Mouse (Mus musculus): Measurements from ENCODE around the gene Eef2k. TPM values are rescaled to one million over a fixed set of nuclear protein-coding genes. Genes with fewer than 3 reads are reported as not detected.
A peak's percentile ranks its signal among the peaks of the same experiment; 100 is the strongest.

Eef2k gene
- polyA plus RNA-seq, 1 experiment from 2014 or later: 34.3 TPM

DNA sequence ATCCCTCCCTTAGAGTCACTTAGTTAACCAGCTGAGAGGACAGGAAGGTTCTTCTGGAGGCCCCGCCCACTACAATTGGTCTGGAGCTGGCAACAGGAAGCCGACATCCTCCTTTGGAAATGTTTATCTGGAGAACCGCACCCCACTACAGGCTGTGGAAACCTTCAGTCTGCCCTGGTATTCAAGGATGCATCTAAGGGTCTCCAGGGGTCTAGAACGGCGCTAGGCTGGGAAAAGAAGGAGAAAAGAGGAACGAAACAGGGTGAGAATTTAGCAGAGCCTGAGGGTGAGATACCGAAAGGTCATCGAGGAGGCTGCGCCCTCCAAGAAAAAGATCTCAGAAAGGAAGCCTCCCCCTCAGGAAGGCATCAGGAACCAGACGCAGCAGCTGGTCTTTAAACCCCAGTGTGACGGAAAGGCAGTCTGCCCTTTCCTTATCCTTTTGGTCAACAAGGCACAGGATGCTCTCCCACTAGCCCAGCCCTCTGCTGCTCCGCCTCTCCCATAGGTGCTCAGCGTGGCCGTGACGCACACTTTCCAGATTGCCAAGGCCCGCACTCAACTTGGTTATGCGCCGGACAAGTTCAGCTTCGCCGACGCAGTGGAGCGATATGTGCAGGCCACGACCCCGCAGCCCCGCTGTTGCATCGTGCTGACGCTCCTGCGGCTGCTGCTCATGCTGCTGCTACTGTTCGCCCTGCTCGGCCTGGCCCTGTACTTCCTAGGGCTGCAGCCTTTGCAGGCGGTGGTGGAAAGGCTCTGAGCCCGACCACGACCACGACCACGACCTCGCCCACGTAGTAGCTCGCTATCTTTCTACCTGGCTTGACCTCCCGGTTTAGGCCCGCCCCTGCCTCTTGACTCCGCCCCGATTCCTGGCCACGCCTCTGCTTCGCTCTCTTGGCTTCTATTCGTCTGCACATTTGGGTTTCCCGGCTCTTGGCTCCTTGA, 11.9 kb upstream of the Eef2k start:
- H3K27me3 ChIP-seq: peaks cover 9% of the 10 kb centered on the region
- no peaks in the 10 kb centered on the region for H3K9me3 ChIP-seq
- peak; percentile 31 for ATAC-seq (ENCODE audit: low FRiP score, low read depth)
- H3K36me3 ChIP-seq: no peaks in the 10 kb centered on the region
- peak overlapping the region; percentile 58 for H3K4me3 ChIP-seq
- H3K4me1 ChIP-seq (replicated peaks): peaks cover 15% of the 10 kb centered on the region; the same call in 1 of the 2 replicates
- H3K27ac ChIP-seq (replicated peaks): peak overlapping the region; percentile 78
- H3K4me2 ChIP-seq: peak overlapping the region; percentile 91
- H3K9ac ChIP-seq: peak overlapping the region; percentile 50
- WGBS: 1% methylated on average over 46 of the region's 46 CpGs

DNA sequence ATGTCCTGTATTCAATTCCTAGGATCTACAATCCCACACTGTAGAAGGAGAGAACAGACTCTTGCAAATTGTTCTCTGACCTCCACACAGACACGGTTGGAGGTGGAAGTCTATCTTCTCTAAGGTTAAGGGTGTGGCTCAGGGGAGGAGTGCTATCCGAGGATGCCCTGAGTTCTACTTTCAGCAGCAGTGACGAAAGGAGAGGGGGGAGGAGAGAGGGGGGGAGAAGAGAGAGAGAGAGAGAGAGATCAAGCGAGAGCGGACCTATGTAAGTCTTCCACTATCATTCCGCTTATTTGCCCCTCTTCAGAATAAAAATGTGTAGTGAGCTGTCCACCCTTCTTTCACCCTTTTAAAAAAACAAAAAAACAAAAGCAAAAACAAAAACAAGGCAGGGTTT, 8.2 kb upstream of the Eef2k start:
- peaks cover 25% of the 10 kb centered on the region for H3K4me1 ChIP-seq (replicated peaks)
- H3K27me3 ChIP-seq: peaks cover 6% of the 10 kb centered on the region; the same call in 1 of the 2 replicates
- peak overlapping the region; percentile 52 for H3K4me3 ChIP-seq
- H3K9me3 ChIP-seq: no peaks in the 10 kb centered on the region
- no peak for ATAC-seq (ENCODE audit: low FRiP score, low read depth)
- 50% methylated on average over 6 of the region's 6 CpGs for WGBS
- no peaks in the 10 kb centered on the region for H3K36me3 ChIP-seq
- peak overlapping the region; percentile 66 for H3K4me2 ChIP-seq
- peak overlapping the region; percentile 42 for H3K9ac ChIP-seq
- H3K27ac ChIP-seq (replicated peaks): peak overlapping the region; percentile 79

DNA sequence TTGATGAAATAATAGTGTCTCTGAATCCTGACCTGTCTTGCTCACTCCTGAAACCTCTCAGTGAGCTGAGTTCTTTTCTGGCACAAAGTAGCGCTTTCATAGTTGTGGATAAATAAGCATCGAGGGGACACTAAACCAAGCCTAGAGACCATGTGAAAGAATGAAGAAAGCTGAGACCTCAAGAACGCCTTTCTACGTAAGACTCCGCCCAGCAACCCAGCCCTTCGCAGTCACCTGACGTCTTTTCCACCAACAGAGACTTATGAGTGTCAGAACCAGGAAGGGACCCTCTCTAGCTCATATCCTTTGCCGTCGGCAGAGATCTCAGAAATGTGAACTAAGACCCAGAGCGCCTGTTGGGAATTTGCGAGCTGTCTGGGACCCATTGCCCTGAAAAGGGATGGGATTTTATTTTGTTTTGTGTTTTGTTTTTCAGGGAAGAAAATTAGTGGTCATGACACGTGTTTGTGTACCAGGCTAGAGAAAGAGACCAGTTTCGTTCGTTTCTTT, 7.7 kb upstream of the Eef2k start:
- Histone ChIP-seq H3K36me3 (no peaks in the 10 kb centered on the region), H3K4me1 (replicated peaks) (peaks cover 24% of the 10 kb centered on the region), H3K27ac (replicated peaks) (peak overlapping the region; percentile 79), H3K4me2 (peak overlapping the region; percentile 66), H3K27me3 (peaks cover under 1% of the 10 kb centered on the region; the same call in 1 of the 2 replicates), H3K9ac (peak overlapping the region; percentile 42), H3K9me3 (no peaks in the 10 kb centered on the region), H3K4me3 (peak overlapping the region; percentile 52)
- ATAC-seq (ENCODE audit: low FRiP score, low read depth): peak; percentile 80
- WGBS: 14% methylated on average over 14 of the region's 14 CpGs

DNA sequence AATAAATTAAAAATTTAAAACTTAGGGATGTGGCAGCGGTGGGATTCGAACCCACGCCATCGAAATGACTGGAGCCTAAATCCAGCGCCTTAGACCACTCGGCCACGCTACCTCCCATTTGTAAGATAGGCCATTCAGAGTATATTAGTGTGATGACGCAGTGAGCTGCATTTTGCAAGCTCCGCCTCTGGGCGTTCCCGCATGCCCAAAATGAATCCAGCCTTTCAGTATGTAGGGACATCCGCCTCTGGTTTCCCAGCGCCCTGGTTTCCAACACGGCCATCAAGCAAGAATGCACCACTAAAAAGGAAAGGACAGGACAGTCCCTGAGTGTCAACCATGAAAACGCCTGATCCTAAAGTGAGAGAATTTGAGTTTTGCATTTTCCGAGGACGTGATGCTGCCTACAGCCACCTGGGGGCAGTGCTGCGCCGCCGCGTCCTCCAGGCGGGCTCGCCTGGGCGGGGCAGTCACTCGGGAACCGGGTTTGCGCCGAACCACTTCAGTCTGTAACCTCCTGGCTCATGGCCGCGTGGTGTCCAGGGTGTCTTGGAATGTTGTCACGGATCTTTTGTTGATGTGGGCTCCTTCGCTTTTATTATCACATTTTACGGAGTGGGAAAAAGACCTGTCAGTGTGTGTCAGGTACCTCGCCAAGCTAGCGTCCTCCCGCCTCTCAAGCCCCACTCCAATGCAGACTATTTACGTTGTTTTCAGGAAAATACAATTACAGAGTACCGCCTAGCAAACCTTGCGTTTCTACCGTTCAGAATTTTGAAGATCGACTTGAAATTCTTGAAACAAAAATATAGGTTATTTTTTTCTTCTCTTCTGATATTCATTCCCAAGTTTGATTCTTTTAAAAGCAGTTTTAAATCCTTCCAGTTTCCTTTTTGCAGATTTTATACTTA, 6.9 kb upstream of the Eef2k start:
- Histone ChIP-seq H3K9me3 (no peaks in the 10 kb centered on the region), H3K27ac (replicated peaks) (peak overlapping the region; percentile 85), H3K4me2 (peak overlapping the region; percentile 66), H3K4me3 (peak overlapping the region; percentile 52), H3K4me1 (replicated peaks) (peaks cover 20% of the 10 kb centered on the region), H3K9ac (peak overlapping the region; percentile 47), H3K27me3 (no peaks in the 10 kb centered on the region), H3K36me3 (no peaks in the 10 kb centered on the region)
- under 1% methylated on average over 41 of the region's 41 CpGs for WGBS
- ATAC-seq (ENCODE audit: low FRiP score, low read depth): peak; percentile 88

DNA sequence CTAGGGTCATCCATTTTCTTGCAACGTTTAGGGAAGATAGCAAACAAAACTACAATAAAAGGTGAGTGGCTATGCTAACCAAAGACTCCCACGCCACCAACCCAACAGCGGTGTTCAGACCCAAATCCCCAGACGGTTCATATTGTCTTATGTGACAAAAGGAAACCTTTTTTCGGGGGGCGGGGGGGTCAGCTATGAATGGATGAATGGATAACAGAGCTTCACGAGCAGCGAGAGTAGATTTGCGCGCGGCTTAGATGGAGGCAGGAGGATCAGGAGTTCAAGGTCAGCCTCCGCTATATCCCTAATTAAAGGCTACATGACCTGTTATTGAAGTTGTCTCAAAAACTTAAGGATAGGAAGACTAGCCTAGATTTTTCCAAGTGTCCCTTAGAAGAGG, 6.3 kb upstream of the Eef2k start:
- H3K9ac ChIP-seq: peak overlapping the region; percentile 47
- 2% methylated on average over 12 of the region's 12 CpGs for WGBS
- peak overlapping the region; percentile 85 for H3K27ac ChIP-seq (replicated peaks)
- no peaks in the 10 kb centered on the region for H3K27me3 ChIP-seq
- no peak for ATAC-seq (ENCODE audit: low FRiP score, low read depth)
- H3K9me3 ChIP-seq: no peaks in the 10 kb centered on the region
- H3K4me2 ChIP-seq: peak overlapping the region; percentile 66
- no peaks in the 10 kb centered on the region for H3K36me3 ChIP-seq
- H3K4me1 ChIP-seq (replicated peaks): peaks cover 17% of the 10 kb centered on the region
- peak overlapping the region; percentile 52 for H3K4me3 ChIP-seq

DNA sequence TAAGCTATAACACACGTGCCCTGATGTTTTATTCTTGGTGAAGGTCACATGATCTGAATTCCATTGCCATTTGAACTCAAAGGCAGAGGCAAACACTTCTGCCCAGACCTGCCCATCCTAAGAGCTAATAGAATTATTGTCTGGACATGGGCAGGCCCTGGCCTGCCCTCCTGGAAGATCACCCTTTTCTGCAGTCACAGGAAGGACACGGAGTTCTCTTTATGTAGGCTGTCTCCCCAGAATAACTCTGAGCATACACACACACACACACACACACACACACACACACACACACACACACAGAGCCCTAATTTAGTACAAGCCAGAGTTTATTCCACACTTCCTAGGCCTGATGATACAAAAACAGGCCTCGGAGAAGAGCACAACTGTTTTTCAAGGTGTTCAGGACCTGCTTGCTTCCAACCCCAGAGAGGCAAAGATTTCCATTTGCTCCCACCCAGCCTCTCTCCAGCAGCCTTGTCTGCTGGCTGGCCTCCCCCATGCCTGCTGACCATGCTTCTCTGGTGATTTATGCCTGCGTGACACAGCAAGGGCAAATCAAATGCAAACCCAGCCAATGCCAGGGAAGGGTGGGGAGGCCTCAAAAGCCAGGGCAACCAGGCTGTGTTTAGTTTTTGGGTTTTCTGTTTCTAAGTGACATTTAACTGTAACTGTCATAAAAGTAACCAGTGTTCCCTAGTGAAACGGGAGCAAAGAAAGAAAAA, 4.0 kb upstream of the Eef2k start:
- H3K27me3 ChIP-seq: no peaks in the 10 kb centered on the region
- WGBS: 70% methylated on average over 5 of the region's 5 CpGs

DNA sequence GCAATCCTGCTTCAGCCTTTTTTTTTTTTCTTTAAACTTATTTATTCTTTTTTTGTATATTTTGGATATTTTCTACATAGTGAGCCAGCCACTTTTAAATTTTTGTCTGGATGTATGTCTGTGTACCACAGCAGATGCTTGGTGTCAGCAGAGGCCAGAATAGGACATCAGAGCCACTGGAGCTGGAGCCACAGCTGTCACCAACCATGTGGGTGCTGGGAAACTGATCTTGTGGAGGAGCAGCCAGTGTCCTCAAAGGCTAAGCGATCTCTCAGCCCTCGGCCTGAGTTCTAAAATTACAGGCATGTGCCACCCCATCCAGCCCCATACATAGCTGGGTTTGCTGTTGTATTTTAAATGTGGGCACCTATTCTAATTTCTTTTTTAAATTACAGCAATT, 2.8 kb upstream of the Eef2k start:
- no peak overlapping the region for H3K27ac ChIP-seq (replicated peaks)
- H3K36me3 ChIP-seq: no peaks in the 10 kb centered on the region
- ATAC-seq (ENCODE audit: low FRiP score, low read depth): no peak
- no peak overlapping the region for H3K9ac ChIP-seq
- no peaks in the 10 kb centered on the region for H3K27me3 ChIP-seq
- no peaks in the 10 kb centered on the region for H3K9me3 ChIP-seq
- no peak overlapping the region for H3K4me3 ChIP-seq
- H3K4me1 ChIP-seq (replicated peaks): peaks cover 26% of the 10 kb centered on the region
- no peak overlapping the region for H3K4me2 ChIP-seq
- 80% methylated on average over 2 of the region's 2 CpGs for WGBS

More for the DNA sequence above, 4.0 kb upstream of the Eef2k start:
- no peak for ATAC-seq (ENCODE audit: low FRiP score, low read depth)
- Histone ChIP-seq H3K4me2 (no peak overlapping the region), H3K9me3 (no peaks in the 10 kb centered on the region), H3K4me1 (replicated peaks) (peaks cover 21% of the 10 kb centered on the region), H3K4me3 (no peak overlapping the region), H3K27ac (replicated peaks) (no peak overlapping the region), H3K9ac (no peak overlapping the region), H3K36me3 (no peaks in the 10 kb centered on the region)

DNA sequence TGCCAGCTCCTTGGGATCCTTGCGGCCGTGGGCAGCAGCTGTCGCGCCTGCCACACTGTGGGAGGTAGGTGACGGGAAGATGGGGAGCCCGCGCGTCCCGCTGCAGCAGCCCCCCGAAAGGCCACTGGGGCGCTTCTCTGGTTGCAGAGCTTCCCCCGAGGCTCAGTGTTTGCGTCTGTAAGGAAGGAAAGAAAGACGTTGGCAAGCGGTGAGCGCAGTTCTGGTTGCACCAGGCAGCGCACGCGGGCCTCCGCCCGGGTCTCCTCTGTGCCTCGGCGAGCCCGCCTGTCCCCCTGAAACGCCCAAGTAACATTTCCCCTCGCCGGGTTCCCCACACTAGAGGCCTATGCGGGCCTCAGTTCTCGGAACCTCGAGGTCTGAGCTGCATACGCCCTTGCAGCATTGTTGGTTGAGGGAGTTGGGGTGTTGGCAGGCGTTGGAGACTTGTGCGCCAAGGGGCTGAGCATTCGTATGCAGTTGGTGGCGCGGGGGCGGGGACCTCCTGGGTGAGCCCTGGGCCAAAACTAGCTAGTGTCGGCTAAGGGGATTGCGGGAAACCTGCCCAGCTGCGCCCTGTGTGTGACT, 498 bp downstream of the Eef2k start:
- under 1% methylated on average over 30 of the region's 40 CpGs for WGBS
- Histone ChIP-seq H3K27ac (replicated peaks) (peak overlapping the region; percentile 96), H3K9ac (peak overlapping the region; percentile 68), H3K9me3 (no peaks in the 10 kb centered on the region), H3K4me3 (peak overlapping the region; percentile 76), H3K4me1 (replicated peaks) (peaks cover 23% of the 10 kb centered on the region), H3K4me2 (peak overlapping the region; percentile 81), H3K36me3 (no peaks in the 10 kb centered on the region), H3K27me3 (no peaks in the 10 kb centered on the region)
- peak; percentile 82 for ATAC-seq (ENCODE audit: low FRiP score, low read depth)

DNA sequence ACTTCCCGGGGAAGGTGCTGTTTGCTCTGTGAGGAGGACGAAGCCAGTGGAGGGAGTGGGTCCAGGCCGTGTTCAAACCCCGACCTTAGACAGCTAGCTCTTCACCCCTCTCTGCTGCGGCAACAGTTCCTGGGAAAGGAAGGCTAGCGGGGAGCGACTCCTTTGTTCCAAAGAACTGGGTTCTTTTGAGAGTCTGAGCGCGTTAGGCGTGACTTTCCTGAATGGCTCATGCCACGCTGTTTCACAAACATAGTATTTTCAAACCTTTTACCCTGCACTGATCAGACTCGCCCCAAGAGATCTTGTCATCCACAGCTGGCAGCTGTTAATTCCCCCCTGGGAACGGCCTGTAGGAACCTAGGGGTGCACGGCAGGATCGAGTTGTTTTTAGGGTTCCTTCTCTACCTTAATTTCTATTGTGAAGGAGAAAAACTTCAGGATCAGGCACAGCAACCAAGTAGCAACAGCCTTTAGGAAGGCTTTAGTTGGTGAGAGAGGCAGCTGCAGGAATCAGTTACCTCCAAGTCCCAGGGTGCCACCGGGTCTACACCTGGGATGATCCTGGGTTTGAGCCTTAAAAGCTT, 1.3 kb downstream of the Eef2k start:
- H3K27me3 ChIP-seq: no peaks in the 10 kb centered on the region
- peak overlapping the region; percentile 96 for H3K27ac ChIP-seq (replicated peaks)
- H3K9me3 ChIP-seq: no peaks in the 10 kb centered on the region
- peak; percentile 2; the same call in 1 of the 2 replicates for ATAC-seq (ENCODE audit: low FRiP score, low read depth)
- H3K4me1 ChIP-seq (replicated peaks): peaks cover 25% of the 10 kb centered on the region
- peak overlapping the region; percentile 68 for H3K9ac ChIP-seq
- H3K4me2 ChIP-seq: peak overlapping the region; percentile 81
- H3K4me3 ChIP-seq: peak overlapping the region; percentile 76
- WGBS: under 1% methylated on average over 16 of the region's 16 CpGs
- H3K36me3 ChIP-seq: no peaks in the 10 kb centered on the region

DNA sequence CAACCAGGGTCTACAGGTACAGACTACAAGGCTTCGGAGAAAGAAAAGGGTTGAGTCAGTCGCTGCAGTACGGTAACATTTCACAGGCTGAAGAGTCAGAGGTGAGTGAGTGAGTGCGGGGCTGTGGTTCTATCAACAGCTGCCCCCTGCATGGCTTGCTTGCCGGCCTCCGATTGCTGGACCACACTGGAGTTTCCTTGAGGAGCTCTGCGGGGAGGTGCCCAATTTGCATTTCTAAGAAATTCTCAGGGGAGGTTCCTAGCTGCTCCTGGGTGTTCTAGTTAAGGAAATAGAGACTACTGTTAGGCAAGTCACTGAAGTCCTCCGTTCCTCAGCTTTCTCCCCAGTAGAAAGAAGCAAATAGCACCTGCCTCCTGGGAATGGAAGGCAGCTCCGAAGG, 2.1 kb downstream of the Eef2k start:
- Histone ChIP-seq H3K27me3 (no peaks in the 10 kb centered on the region), H3K4me1 (replicated peaks) (peaks cover 27% of the 10 kb centered on the region), H3K27ac (replicated peaks) (no peak overlapping the region), H3K4me3 (peak overlapping the region; percentile 76), H3K4me2 (peak overlapping the region; percentile 81), H3K9ac (peak overlapping the region; percentile 68), H3K9me3 (no peaks in the 10 kb centered on the region), H3K36me3 (no peaks in the 10 kb centered on the region)
- ATAC-seq (ENCODE audit: low FRiP score, low read depth): no peak
- WGBS: 11% methylated on average over 9 of the region's 9 CpGs
